Mouse (Mus musculus) liver, embryonic 13.5 days (tissue): ENCODE results near the gene Tcam1. TPM values are rescaled to one million over a fixed set of nuclear protein-coding genes. Genes with fewer than 3 reads are reported as not detected.

Source experiments
- polyA plus RNA-seq: library from polyadenylated mRNA; unstranded; fragments of >200 nt; fragmentation: Nextera tagmentation; extraction: Ambion mirVana; gene quantifications from 2 replicates; pipeline ENCODE4 v1.2.1, GENCODE M21; 2015

Gene Tcam1
- polyA plus RNA-seq, 1 experiment from 2014 or later, result 0.27 TPM

Other genes with a start within 250 kb of the Tcam1 start
- gene Dcaf7, start 239.8 kb upstream of the Tcam1 start, polyA plus RNA-seq, result 25.3 and 29.4 TPM in 2 replicates
- 8.1 and 8.3 TPM in 2 replicates for gene Taco1, start 210.6 kb upstream of the Tcam1 start, polyA plus RNA-seq
- 4.5 and 4.8 TPM in 2 replicates for gene Map3k3, start 192.1 kb upstream of the Tcam1 start, polyA plus RNA-seq
- gene Gm10840, start 115.8 kb upstream of the Tcam1 start, polyA plus RNA-seq, result not detected in 2 replicates
- 82.2 and 87.8 TPM in 2 replicates for gene Limd2, start 115.8 kb upstream of the Tcam1 start, polyA plus RNA-seq
- gene Strada, start 74.5 kb upstream of the Tcam1 start, polyA plus RNA-seq, result 9.4 and 10.5 TPM in 2 replicates
- 41.5 and 50.9 TPM in 2 replicates for gene Ccdc47, start 60.3 kb upstream of the Tcam1 start, polyA plus RNA-seq
- 26.8 and 31.6 TPM in 2 replicates for gene Ddx42, start 59.7 kb upstream of the Tcam1 start, polyA plus RNA-seq
- 55.4 and 66.0 TPM in 2 replicates for gene Ftsj3, start 20.6 kb upstream of the Tcam1 start, polyA plus RNA-seq
- 204 and 210 TPM in 2 replicates for gene Psmc5, start 20.5 kb upstream of the Tcam1 start, polyA plus RNA-seq
- gene Smarcd2, start 3.7 kb upstream of the Tcam1 start, polyA plus RNA-seq, result 27.8 and 29.2 TPM in 2 replicates
- gene Gh, start 25.2 kb downstream of the Tcam1 start, polyA plus RNA-seq, result not detected in 2 replicates
- gene Cd79b, start 38.1 kb downstream of the Tcam1 start, polyA plus RNA-seq, result 3.7 and 4.4 TPM in 2 replicates
- 0.02 TPM in 1 of 2 replicates, not detected in the other for gene Scn4a, start 76.6 kb downstream of the Tcam1 start, polyA plus RNA-seq
- not detected in 2 replicates for gene Prr29, start 88.8 kb downstream of the Tcam1 start, polyA plus RNA-seq
- gene Icam2, start 111.4 kb downstream of the Tcam1 start, polyA plus RNA-seq, result 18.6 and 19.5 TPM in 2 replicates
- gene Ern1, start 211.2 kb downstream of the Tcam1 start, polyA plus RNA-seq, result 3.9 and 4.4 TPM in 2 replicates